Mouse (Mus musculus): ENCODE measurements around the gene Fam129c. TPM values are rescaled to one million over a fixed set of nuclear protein-coding genes. Genes with fewer than 3 reads are reported as not detected.

Fam129c gene
- polyA plus RNA-seq (2017; shearing (Covaris generic)), result 13.0 TPM

DNA sequence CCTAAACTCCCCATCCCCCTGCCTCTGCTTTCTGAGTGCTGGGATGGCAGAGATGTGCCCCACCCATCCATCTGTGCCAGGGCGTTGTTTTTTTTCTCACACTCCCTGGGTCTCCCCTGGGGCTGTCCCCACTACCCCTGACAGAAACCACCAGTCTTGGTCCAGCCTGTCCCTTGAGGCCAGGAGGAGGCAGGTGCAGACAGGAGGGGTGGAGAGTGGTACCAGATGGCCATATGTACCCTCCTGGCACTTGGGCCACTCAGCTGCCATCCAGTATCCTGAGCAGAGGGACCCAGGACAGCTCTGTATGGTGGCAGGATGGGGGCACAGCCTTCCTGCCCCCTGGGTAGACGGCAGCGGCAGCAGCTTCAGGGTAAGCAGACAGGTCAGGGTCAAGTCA, at the start of gene Fam129c:
Gene Fam129c (plus strand): TSS at position 198 of the 400 bp plus-strand sequence.

DNA sequence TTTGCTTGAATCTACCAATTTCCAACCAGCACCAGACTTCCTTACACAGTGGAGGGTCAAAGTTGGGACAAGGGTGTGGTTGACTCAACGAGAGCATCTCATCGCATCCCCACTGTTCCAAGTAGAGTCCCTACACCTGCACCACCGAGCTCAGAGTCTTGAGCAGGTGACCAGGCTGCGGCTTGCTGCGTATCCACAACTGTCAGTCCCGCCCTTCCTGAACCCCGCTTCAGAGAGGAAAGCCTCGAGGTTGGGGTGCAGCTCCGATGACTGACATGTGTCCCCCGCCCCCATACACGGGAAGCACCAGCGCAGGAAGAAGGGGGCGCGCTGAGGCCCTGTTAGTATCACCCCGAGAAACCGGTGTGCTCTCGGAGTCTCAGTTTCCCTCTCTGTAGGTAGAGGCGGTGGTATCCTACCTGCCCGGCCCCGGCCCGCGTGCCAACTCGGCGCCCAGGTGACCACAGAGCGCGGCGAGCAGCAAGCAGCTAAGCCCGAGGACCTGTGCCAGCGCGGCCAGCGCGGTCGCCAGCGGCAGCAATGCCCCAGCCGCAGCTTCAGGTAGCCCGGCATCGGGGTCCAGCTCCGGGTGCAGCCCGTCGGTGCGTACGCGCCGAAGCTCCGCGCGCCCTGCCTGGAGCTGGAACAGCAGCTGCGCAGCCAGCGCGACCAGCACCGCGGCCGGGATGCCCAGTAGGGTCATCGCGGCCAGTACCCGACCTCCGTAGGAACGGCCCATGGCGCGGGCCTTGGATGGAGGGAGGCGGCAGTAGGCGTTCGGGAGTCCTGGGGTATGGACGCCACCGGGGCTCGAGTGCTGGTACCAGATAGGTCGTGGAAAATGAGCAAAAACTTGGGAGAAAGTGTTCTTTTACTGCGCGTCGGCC, 39.1 kb upstream of the Fam129c start, which contains the start of gene Tmem221:
Gene Tmem221 (minus strand): TSS at position 801 of the 887 bp plus-strand sequence.

DNA sequence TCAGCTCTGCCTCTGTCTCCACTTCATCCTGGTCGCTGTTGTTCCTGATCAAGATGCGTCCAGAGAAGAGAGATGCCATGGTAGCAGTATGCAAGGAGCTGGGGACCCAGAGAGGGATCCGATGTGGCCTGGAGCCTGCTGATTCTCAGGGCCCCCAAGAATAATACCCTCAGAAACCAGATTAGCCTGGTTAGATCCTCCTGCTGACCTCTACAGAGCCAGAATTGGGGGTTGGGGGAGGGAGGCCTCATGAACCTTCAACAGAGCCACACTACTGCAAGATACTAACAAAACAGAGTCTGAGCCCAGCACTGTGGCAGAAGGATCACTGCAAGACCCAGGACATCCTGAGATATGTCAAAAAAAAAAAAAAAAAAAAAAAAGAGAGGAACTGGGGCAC, 30.9 kb upstream of the Fam129c start, which contains the start of gene Nxnl1:
Gene Nxnl1 (minus strand): TSS at position 101 of the 400 bp plus-strand sequence.

DNA sequence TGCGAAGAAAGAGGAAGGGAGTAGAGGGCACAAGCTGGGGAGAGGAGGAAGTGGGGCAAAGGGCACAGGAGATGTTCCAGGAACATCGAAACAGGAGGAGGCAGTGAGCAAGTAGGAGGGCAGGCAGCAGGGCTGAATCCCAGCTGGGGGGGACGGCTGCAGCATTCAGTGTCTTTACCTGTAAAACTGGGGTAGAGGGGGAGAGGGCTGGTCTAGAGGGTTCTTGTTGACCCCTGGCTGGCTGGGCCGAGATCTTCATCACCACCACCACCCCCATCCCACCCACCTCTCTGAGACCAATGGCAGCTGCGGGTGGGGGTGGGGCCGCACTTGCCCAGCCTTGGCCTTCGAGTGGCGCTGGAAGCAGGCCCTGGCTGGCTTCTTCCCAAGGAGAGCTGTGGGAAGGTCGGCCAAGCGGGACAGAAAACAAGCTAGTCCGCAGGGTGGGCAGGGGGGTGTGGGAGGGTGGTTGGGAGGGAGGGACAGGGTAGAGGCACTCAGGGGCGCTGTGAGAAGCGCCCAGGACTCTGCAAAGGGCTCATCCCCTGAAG, 29.0 kb upstream of the Fam129c start, which contains the start of gene Slc27a1:
Gene Slc27a1 (plus strand): TSS at position 496 of the 551 bp plus-strand sequence.

DNA sequence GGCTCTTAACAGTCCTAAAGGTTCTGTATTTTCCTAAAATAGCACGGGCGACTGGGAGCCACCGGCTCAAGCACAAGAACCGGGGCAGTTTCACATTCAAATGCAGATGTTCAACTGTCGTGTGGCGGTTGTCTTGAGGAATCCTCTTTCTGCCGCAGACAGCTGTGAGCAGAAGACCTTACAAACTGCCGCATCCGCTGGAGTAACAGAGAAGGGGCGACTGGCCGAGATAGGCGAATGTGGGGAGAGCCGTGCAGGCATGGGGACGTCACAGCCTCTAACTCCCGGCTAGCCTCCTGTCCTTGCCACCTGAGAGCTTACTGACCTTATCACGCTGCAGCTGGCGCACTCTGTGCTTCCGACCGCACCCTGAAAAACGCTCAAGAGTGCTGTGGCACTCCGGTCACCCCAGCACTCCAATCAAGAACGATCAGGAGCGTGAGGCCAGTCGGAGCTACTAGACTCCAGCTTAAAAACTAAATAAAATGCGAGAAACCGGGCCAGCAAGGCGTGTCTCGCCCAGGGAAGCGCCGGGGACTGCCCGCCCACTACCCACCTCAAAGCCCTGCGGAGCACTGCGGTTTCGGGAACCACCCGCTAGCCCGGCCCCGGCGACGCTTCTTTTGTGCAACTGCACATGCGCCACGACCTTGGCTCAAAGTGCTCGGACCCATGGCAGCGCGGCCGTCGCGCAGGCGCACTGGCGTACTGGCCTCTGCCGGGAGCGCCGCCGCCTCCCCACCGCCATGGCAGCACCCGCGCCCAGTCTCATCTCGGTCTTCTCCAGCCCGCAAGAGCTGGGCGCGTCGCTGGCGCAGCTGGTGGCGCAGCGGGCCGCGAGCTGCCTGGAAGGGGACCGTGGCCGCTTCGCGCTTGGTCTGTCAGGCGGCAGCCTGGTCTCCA, 5.7 kb upstream of the Fam129c start, which contains the start of gene Pgls:
Gene Pgls (plus strand): TSS at position 706 of the 903 bp plus-strand sequence.

DNA sequence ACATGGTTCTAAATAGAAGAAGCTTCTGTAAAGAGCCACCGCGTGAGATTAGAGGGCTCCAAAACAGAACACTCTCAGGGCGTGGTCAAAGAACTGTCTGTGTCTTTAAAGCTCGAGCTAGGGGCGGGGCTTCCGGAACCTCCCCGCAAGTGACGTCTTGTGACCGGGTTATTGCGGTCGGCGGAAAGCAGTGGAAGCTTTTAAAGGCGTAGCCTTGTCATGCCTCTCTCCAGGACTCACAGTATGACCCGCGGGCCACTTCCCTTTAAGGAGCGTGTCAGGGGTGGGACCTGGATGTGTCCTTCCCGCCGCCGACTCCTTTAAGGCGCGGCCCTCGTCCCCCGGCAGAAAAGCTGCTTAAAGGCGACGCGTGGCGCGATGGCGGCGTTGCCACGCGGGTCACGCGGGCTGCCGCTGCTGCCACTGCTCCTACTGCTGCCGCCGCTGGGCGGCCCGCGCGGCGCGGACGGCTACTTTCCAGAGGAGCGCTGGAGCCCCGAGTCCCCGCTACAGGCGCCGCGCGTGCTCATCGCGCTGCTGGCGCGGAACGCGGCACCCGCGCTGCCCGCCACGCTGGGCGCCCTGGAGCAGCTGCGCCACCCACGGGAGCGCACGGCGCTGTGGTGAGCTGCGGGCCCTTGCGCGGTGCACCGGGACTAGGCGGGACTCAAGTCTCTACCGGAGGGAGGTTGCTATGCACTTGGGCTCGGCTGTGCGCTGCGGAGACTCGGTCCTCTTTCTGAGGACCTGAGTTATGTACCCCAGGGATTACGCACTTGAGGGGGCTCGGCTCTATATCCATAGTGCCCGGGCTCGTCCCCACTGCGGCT, 13.6 kb downstream of the Fam129c start, which contains the start of gene Colgalt1:
Gene Colgalt1 (plus strand): TSS at position 177 of the 830 bp plus-strand sequence.

Other genes with a start within 250 kb of the Fam129c start
- gene Use1, start 230.8 kb upstream of the Fam129c start, polyA plus RNA-seq (2017; shearing (Covaris generic)), result 143 TPM
- gene Ocel1, start 226.3 kb upstream of the Fam129c start, polyA plus RNA-seq (2017; shearing (Covaris generic)), result 19.0 TPM
- gene Nr2f6, start 215.7 kb upstream of the Fam129c start, polyA plus RNA-seq (2017; shearing (Covaris generic)), result 8.1 TPM
- gene Ushbp1, start 201.8 kb upstream of the Fam129c start, polyA plus RNA-seq (2017; shearing (Covaris generic)), result 0.26 TPM
- 116 TPM for gene Babam1, start 200.8 kb upstream of the Fam129c start, polyA plus RNA-seq (2017; shearing (Covaris generic))
- 1.4 TPM for gene Ankle1, start 191.6 kb upstream of the Fam129c start, polyA plus RNA-seq (2017; shearing (Covaris generic))
- 156 TPM for gene Abhd8, start 134.0 kb upstream of the Fam129c start, polyA plus RNA-seq (2017; shearing (Covaris generic))
- gene Mrpl34, start 132.7 kb upstream of the Fam129c start, polyA plus RNA-seq (2017; shearing (Covaris generic)), result 72.6 TPM
- gene Dda1, start 128.4 kb upstream of the Fam129c start, polyA plus RNA-seq (2017; shearing (Covaris generic)), result 106 TPM
- gene Ano8, start 111.7 kb upstream of the Fam129c start, polyA plus RNA-seq (2017; shearing (Covaris generic)), result 16.2 TPM
- gene Gtpbp3, start 109.5 kb upstream of the Fam129c start, polyA plus RNA-seq (2017; shearing (Covaris generic)), result 10.7 TPM
- gene Plvap, start 85.9 kb upstream of the Fam129c start, polyA plus RNA-seq (2017; shearing (Covaris generic)), result 0.55 TPM
- gene Ccdc194, start 71.9 kb upstream of the Fam129c start, polyA plus RNA-seq (2017; shearing (Covaris generic)), result 0.19 TPM
- gene Bst2, start 60.2 kb upstream of the Fam129c start, polyA plus RNA-seq (2017; shearing (Covaris generic)), result 116 TPM
- 96.2 TPM for gene Mvb12a, start 54.7 kb upstream of the Fam129c start, polyA plus RNA-seq (2017; shearing (Covaris generic))
- 2.2 TPM for gene Tmem221, start 38.8 kb upstream of the Fam129c start, polyA plus RNA-seq (2017; shearing (Covaris generic))
- gene Nxnl1, start 31.0 kb upstream of the Fam129c start, polyA plus RNA-seq (2017; shearing (Covaris generic)), result 0.25 TPM
- 15.6 TPM for gene Slc27a1, start 28.8 kb upstream of the Fam129c start, polyA plus RNA-seq (2017; shearing (Covaris generic))
- 115 TPM for gene Pgls, start 5.5 kb upstream of the Fam129c start, polyA plus RNA-seq (2017; shearing (Covaris generic))
- gene Colgalt1, start 13.3 kb downstream of the Fam129c start, polyA plus RNA-seq (2017; shearing (Covaris generic)), result 51.1 TPM
- 0.63 TPM for gene Unc13a, start 74.1 kb downstream of the Fam129c start, polyA plus RNA-seq (2017; shearing (Covaris generic))
- gene Jak3, start 78.6 kb downstream of the Fam129c start, polyA plus RNA-seq (2017; shearing (Covaris generic)), result 166 TPM
- 47.0 TPM for gene Insl3, start 91.6 kb downstream of the Fam129c start, polyA plus RNA-seq (2017; shearing (Covaris generic))
- gene B3gnt3, start 104.1 kb downstream of the Fam129c start, polyA plus RNA-seq (2017; shearing (Covaris generic)), result 6.1 TPM
- gene Fcho1, start 128.1 kb downstream of the Fam129c start, polyA plus RNA-seq (2017; shearing (Covaris generic)), result 249 TPM

Data from CD4-positive, CD25-positive, alpha-beta regulatory T cell (primary cell).